Mouse (Mus musculus) liver (tissue): Measurements from ENCODE around the gene Stat4.
A peak's percentile ranks its signal among the peaks of the same experiment; 100 is the strongest.

Experiments used
- DNase-seq: peaks from one replicate; pipeline ENCODE4 v3.0.0-alpha.2; 2020; ENCODE audit warnings: mixed read lengths

Stat4 gene

GRCm38 (mm10) chr1:52112301-52112700 lies 125.4 kb downstream of the Stat4 start:
- no peak for DNase-seq

DNA sequence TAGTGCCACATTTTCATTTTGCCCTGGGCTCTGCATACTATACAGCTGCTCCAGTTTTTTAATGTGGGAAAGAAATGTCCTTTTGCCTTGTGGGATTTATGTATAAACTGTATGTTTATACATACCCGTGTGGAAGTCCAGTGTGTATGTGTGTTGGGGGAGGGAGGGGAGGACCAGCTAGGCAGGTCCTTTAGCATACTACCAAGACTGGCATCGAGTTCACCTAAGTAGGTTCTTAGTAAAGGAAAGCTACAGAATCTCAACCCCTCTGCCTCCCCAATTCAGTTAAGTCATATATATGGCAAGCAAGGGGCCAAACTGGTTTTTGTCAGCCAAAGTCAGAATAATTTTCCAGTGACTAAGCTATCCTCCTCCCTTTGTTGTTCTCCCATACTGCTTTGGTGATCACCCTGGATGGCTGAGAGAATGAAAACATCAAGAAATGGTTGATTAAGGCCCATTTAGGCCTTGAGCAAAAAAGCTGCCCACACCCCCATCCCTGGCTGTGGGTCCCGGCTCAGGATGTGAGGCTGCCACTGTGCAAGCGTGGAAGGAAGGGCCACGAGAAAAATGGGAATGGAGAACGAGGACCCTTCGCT lies 126.2 kb downstream of the Stat4 start:
- DNase-seq = no peak

GRCm38 (mm10) chr1:52113666-52114069 lies 126.7 kb downstream of the Stat4 start:
- DNase-seq = peak; percentile 98

DNA sequence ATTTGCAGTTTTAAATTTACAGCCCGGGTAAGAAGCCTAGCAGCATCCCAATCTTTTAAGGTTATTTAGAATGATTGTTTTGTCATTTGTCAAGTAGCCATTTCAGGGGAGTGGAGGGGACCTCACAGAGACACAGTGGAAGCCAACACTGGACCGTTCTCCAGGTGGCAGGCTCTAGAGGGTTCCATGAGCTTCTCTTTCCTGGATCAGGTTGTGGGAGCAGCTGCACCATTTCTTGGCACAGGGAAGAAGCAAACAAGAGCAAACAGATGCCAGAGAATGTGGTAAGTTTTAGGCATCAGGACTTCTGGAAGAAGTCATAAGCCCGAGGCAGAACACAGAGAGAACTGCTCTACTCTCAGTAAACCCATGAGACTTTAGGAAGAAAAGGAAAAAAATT lies 129.5 kb downstream of the Stat4 start:
- no peak for DNase-seq

DNA sequence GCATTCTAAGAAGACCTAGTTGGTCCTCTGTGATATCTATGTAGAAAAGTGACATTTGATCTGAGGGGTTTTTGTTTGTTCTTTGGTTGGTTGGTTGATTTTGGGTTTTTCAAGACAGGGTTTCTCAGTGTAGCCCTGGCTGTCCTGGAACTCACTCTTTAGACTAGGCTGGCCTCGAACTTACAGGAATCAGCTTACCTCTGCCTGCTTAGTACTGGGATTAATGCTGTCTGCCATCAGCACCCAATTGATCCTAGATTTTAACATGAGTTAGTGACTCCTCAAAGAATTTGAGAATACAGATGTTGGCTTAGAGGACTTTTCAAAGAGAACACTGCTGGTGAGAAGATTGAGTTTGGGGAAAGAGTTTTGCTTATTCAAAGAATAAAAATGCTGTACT lies 130.8 kb downstream of the Stat4 start:
- no peak for DNase-seq

- peak; percentile 96 for DNase-seq
These were observed 132.1 kb downstream of the Stat4 start, which contains the start of gene Stat1 for GRCm38 (mm10) chr1:52118860-52119591. Gene Stat1 (plus strand): TSS chr1:52119440.

GRCm38 (mm10) chr1:52119691-52120090 lies 132.7 kb downstream of the Stat4 start:
- DNase-seq = peak; percentile 18

DNA sequence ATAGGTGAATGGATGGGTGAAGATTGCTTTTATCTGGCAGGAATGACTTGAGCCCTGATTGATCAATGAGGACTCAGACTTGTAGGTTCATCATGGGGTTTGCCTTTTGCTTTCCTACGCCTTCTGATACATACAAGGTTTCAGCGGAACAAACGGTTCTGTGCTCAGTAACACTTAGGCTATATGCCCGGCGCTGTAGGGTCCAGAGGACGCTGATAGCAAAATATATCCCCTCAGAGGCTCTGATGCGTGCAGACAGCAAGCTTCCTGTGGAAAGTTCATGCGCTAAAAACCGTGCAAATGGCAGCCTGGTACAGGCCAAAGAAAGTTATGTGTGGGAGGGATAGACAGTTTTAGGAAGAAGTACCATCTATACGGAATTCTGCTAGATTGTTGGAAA lies 133.2 kb downstream of the Stat4 start:
- DNase-seq = no peak

DNA sequence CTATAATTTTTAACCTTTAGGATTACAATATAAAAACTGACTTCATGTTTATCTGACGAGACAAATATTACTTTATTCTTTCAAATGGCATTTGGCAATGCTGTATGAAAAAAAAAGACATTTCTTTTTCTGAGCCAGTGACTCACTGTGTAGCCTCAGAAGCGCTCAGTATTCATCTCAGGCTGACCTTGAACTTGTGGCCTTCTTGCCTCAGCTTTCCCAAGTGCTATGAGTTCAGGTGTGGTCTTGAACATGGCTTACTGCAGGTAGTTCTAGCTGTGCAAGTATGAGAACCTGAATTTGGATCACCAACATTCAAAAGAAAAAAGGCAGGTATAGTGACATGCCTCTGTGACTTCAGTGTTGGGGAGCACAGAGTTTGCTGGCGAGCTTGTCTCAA lies 134.1 kb downstream of the Stat4 start:
- no peak for DNase-seq

DNA sequence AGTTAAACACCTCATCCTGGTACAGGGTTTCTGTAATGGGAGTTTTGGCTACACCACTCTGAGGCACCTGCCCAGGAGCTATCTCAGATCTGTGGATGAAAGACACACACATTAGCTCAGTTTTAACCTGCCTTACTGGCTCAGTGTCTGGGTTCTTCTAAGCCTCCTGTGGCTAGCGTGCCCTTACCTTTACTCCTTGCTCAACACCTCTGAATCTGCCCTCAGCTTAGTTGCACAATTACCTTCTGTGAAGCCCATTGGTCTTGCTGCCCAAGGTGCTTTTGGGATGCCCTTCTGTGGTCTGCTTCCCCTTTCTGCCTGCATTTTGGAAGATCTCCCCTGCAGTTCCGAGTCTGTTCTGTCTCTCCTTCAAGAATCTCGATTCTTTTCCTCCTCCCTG lies 137.9 kb downstream of the Stat4 start:
- no peak for DNase-seq

DNA sequence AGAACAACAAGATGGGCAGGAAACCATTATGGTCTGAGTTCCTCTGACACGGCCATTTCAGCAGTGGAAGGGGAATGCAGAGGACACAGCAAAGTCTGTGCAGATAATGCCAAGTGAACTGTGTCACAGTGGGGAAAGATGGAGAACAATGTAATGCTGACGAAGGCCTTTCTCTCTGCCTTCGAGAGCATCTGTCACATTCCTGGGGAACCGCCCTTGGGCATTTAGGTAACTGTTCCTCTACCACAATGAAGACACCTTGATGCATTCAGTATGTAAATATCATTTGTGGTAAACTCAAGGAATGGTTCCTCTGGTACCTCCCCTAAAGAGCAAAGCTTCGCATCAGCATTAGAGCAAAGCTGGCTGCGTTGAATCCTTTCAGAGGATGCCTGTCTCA lies 140.4 kb downstream of the Stat4 start:
- no peak for DNase-seq

DNA sequence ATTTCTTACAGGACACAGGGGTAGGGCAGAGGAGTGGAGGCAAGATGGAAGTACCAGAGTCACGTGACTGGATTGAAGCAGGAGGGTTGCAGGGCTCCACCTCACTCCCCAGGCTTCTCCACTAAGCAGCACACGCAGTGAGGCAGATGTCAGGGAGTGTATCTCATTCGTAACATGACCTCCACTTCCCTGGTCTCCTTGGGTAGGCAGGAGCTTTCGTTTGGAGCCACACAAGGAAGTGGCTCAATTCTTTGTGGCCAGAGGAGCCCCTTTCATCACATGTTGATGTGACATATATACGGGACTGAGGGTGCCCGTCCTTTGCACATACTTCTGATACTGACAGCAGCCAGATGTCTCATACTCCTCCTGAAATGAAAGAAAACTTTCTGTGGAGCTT lies 142.8 kb downstream of the Stat4 start:
- DNase-seq = no peak

DNA sequence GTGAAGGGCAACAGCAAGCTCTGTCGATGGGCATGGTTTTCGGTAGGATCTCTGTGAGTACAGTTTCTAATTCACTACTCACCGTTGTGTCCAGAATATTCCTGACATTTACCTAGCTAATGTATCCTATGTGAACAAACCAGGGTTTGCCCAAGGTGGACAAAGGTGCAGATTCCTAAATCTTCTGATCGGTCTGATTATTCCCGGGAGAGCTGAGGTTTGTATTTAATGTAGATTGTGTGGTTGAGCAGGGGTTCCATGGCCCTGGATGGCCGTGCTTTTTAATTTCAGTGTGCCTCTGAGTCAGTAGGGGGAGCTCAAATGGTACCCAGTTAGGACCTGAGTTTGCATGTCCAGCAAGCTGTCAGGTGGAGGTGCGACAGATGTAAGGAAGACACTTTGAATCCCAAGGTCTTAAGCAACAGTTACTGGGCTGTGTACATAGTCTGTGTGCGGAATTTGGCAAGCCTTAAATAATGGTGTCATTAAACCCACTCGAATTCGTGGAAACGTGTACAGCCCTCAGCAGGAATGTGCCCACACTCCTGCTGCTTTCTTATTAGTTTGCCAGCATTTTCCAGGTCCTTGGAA lies 144.9 kb downstream of the Stat4 start:
- no peak for DNase-seq

DNA sequence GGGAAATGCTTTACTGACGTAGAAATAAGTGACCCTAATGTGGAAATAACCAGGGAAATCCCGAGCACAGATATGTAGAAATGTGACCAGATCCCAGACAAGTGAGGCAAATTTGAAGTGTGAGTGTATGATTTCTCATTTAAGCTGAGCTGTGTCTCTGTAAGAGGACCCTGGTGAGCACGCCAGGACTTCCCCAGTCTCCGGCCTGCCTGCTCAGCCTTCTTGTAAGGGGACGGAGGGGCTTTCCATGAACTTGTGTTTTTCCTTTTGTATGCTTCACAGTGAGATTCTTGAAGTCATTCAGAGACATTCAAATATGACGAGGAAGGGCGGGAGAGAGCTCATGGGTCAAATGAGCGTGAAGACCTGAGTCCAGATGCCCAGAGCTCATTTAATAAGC lies 146.3 kb downstream of the Stat4 start:
- no peak for DNase-seq

GRCm38 (mm10) chr1:52137292-52137691 lies 150.3 kb downstream of the Stat4 start:
- no peak for DNase-seq

GRCm38 (mm10) chr1:52140534-52140933 lies 153.6 kb downstream of the Stat4 start:
- no peak for DNase-seq

DNA sequence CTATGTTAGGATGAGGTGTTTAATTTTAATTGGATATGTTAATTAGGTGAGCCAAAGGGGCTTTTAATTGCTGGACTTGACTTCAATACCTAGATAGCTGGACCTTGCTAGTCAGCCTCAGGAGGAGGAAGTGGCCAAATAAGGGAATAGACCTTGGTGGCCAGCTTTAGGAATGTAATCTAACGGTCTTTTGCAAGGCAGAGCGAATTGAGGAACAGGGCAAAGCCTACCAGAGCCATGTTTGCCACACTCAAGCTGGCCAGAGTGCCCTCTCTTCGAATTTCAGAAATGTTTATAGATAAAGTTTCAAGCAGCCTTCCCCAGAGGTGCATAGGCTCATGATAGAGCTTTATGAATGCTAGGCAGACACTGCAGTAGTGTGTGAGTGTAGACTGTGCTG lies 154.5 kb downstream of the Stat4 start:
- DNase-seq = no peak

DNA sequence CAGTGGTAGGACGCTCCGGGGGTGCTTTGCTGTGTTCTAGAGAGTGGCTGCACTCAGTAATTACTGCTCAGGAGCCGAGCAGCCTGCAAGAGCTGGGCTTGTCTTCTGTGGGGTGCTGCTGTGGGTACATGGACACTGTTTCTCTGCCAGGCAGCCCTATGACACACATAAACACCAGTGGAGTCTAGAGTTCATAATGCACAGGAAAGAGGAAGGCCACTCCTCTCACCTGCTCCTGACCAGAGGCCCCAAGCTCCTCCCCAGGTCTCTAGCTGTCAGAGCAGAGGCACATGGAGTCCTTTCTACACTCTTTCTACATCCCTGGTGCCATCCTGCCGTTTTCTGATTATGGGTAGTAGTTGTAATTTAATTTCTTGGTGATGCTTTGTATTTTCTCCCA lies 155.2 kb downstream of the Stat4 start:
- no peak for DNase-seq

DNA sequence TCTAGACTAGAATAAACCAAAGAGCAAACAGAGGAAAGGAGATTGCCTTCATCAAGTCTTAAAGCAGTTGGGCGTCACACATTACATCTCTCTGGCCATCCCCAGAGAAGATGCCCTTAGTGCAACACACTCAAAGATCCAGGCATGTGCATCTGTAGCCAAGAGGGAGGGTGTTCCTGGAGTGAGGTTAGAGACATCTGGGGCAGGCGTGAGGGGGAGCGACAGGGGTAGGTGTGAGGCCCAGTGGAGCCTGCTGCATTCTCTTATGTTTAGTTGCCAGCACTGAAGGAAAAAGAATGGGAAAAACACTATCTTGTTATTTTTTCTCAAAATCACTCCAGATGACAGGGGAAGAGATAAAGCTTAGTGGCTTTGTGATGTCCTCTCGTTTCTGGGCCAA lies 156.2 kb downstream of the Stat4 start:
- no peak for DNase-seq

- DNase-seq = no peak
These were observed 156.7 kb downstream of the Stat4 start for GRCm38 (mm10) chr1:52143596-52144156.

- no peak for DNase-seq
These were observed 158.0 kb downstream of the Stat4 start for GRCm38 (mm10) chr1:52144907-52145306.

DNA sequence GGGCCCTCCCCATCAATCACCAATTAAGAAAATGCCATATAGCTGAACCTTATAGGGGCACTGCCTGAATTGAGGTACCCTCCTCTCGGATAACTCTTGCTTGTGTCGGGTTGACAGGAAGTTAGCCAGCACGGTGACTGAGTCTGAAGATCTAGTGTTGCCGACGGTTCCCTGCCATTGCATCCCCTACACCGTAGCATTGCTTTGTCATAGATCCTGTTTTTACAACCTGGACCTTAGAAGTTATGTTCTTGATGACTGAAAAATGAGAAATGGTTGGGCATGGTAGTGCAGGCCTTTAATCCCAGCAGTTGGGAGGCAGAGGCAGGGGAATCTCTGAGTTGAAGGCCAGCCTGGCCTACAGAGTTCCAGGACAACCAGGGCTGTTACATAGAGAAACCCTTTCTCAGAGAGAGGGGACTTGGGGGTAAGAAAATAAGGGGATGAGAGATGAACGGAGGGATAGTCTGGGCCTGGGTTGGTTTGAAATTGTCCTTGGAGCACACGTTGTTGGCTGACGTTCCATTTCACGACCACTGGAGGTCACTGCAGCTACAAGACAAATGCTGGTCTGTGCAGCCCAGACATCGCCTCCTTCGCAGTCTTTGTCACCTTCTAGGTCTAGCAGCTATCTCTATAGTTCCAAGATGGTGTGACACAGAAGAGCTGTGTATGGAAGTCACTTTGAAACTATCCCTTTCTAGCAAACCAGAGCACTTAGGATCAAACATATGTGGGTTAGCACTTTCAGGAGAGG lies 159.4 kb downstream of the Stat4 start:
- peak; percentile 45 for DNase-seq

- no peak for DNase-seq
These were observed 160.5 kb downstream of the Stat4 start for GRCm38 (mm10) chr1:52147431-52147830.
